Mouse (Mus musculus): ENCODE data around the gene Synpr. TPM values are rescaled to one million over a fixed set of nuclear protein-coding genes. Genes with fewer than 3 reads are reported as not detected.
"Not testable (repeated sequence)": the region's sequence is repeated elsewhere in the genome, so short reads cannot be mapped to it uniquely, and the experiment has no call there.

Synpr gene
- polyA plus RNA-seq (2014; fragmentation: Nextera tagmentation; extraction: Ambion mirVana), result 6.9 and 8.1 TPM in 2 replicates

GRCm38 (mm10) chr14:13284091-13284844 lies at the start of gene Synpr:
Gene Synpr, plus strand, starts transcription at chr14:13284780.
- Histone ChIP-seq H3K4me2 (replicated peaks; ENCODE audit: low read depth, low read length) (peak within 1 kb of the TSS; percentile 79), H3K9ac (replicated peaks; ENCODE audit: low read depth, low read length) (no peak within 1 kb of the TSS), H3K9me3 (ENCODE audit: control insufficient read depth, low read depth, low read length) (no peaks in the 10 kb centered on the region), H3K4me1 (ENCODE audit: control insufficient read depth, insufficient read depth, low read length) (no peaks in the 10 kb centered on the region), H3K27ac (ENCODE audit: low read length) (no peak within 1 kb of the TSS), H3K27me3 (ENCODE audit: control insufficient read depth, insufficient read depth, low read length) (no peaks in the 10 kb centered on the region), H3K36me3 (ENCODE audit: control insufficient read depth, insufficient read depth, low read length) (no peaks in the 10 kb centered on the region), H3K4me3 (ENCODE audit: low read depth, low read length) (peak within 1 kb of the TSS; percentile 31)
- peak; percentile 99 for ATAC-seq (ENCODE audit: insufficient number of reproducible peaks, insufficient read depth, low FRiP score, low read depth)
- 5% methylated on average over 27 of the region's 27 CpGs for WGBS

GRCm38 (mm10) chr14:13236929-13237328 lies 47.7 kb upstream of the Synpr start:
- no peak overlapping the region for H3K27ac ChIP-seq (ENCODE audit: low read length)
- no peak overlapping the region for H3K9ac ChIP-seq (replicated peaks; ENCODE audit: low read depth, low read length)
- no peaks in the 10 kb centered on the region for H3K27me3 ChIP-seq (ENCODE audit: control insufficient read depth, insufficient read depth, low read length)
- ATAC-seq (ENCODE audit: insufficient number of reproducible peaks, insufficient read depth, low FRiP score, low read depth), result no peak
- no peaks in the 10 kb centered on the region for H3K36me3 ChIP-seq (ENCODE audit: control insufficient read depth, insufficient read depth, low read length)
- no peaks in the 10 kb centered on the region for H3K4me1 ChIP-seq (ENCODE audit: control insufficient read depth, insufficient read depth, low read length)
- no peak overlapping the region for H3K4me2 ChIP-seq (replicated peaks; ENCODE audit: low read depth, low read length)
- H3K4me3 ChIP-seq (ENCODE audit: low read depth, low read length), result no peak overlapping the region
- 13% methylated on average over 1 of the region's 1 CpGs for WGBS
- no peaks in the 10 kb centered on the region for H3K9me3 ChIP-seq (ENCODE audit: control insufficient read depth, low read depth, low read length)

- no peaks in the 10 kb centered on the region for H3K4me1 ChIP-seq (ENCODE audit: control insufficient read depth, insufficient read depth, low read length)
These were observed 37.1 kb upstream of the Synpr start for GRCm38 (mm10) chr14:13247431-13247830.

GRCm38 (mm10) chr14:13249361-13249760 lies 35.2 kb upstream of the Synpr start:
- H3K27ac ChIP-seq (ENCODE audit: low read length), result no peak overlapping the region
- no peak overlapping the region for H3K9ac ChIP-seq (replicated peaks; ENCODE audit: low read depth, low read length)
- H3K27me3 ChIP-seq (ENCODE audit: control insufficient read depth, insufficient read depth, low read length), result no peaks in the 10 kb centered on the region
- H3K4me2 ChIP-seq (replicated peaks; ENCODE audit: low read depth, low read length), result no peak overlapping the region
- no peaks in the 10 kb centered on the region for H3K9me3 ChIP-seq (ENCODE audit: control insufficient read depth, low read depth, low read length)
- H3K4me1 ChIP-seq (ENCODE audit: control insufficient read depth, insufficient read depth, low read length), result no peaks in the 10 kb centered on the region
- no peak for ATAC-seq (ENCODE audit: insufficient number of reproducible peaks, insufficient read depth, low FRiP score, low read depth)
- H3K36me3 ChIP-seq (ENCODE audit: control insufficient read depth, insufficient read depth, low read length), result no peaks in the 10 kb centered on the region
- no peak overlapping the region for H3K4me3 ChIP-seq (ENCODE audit: low read depth, low read length)

More at GRCm38 (mm10) chr14:13247431-13247830, 37.1 kb upstream of the Synpr start:
- H3K4me2 ChIP-seq (replicated peaks; ENCODE audit: low read depth, low read length), result no peak overlapping the region
- no peaks in the 10 kb centered on the region for H3K9me3 ChIP-seq (ENCODE audit: control insufficient read depth, low read depth, low read length)
- H3K9ac ChIP-seq (replicated peaks; ENCODE audit: low read depth, low read length), result no peak overlapping the region
- no peaks in the 10 kb centered on the region for H3K36me3 ChIP-seq (ENCODE audit: control insufficient read depth, insufficient read depth, low read length)
- WGBS, result 56% methylated on average over 4 of the region's 4 CpGs
- ATAC-seq (ENCODE audit: insufficient number of reproducible peaks, insufficient read depth, low FRiP score, low read depth), result 0 out of 2 replicates have a peak, but pooled peaks have one; percentile 46
- no peak overlapping the region for H3K27ac ChIP-seq (ENCODE audit: low read length)
- no peaks in the 10 kb centered on the region for H3K27me3 ChIP-seq (ENCODE audit: control insufficient read depth, insufficient read depth, low read length)
- H3K4me3 ChIP-seq (ENCODE audit: low read depth, low read length), result no peak overlapping the region

GRCm38 (mm10) chr14:13252594-13252993 lies 32.0 kb upstream of the Synpr start:
- Histone ChIP-seq H3K9me3 (ENCODE audit: control insufficient read depth, low read depth, low read length) (no peaks in the 10 kb centered on the region), H3K36me3 (ENCODE audit: control insufficient read depth, insufficient read depth, low read length) (no peaks in the 10 kb centered on the region), H3K4me3 (ENCODE audit: low read depth, low read length) (no peak overlapping the region), H3K9ac (replicated peaks; ENCODE audit: low read depth, low read length) (no peak overlapping the region), H3K27ac (ENCODE audit: low read length) (no peak overlapping the region), H3K27me3 (ENCODE audit: control insufficient read depth, insufficient read depth, low read length) (no peaks in the 10 kb centered on the region), H3K4me1 (ENCODE audit: control insufficient read depth, insufficient read depth, low read length) (no peaks in the 10 kb centered on the region), H3K4me2 (replicated peaks; ENCODE audit: low read depth, low read length) (no peak overlapping the region)
- ATAC-seq (ENCODE audit: insufficient number of reproducible peaks, insufficient read depth, low FRiP score, low read depth), result no peak
- 97% methylated on average over 1 of the region's 1 CpGs for WGBS

- H3K4me2 ChIP-seq (replicated peaks; ENCODE audit: low read depth, low read length); ATAC-seq (ENCODE audit: insufficient number of reproducible peaks, insufficient read depth, low FRiP score, low read depth); H3K4me3 ChIP-seq (ENCODE audit: low read depth, low read length); H3K27ac ChIP-seq (ENCODE audit: low read length); H3K4me1 ChIP-seq (ENCODE audit: control insufficient read depth, insufficient read depth, low read length); H3K27me3 ChIP-seq (ENCODE audit: control insufficient read depth, insufficient read depth, low read length); H3K9ac ChIP-seq (replicated peaks; ENCODE audit: low read depth, low read length); H3K9me3 ChIP-seq (ENCODE audit: control insufficient read depth, low read depth, low read length); H3K36me3 ChIP-seq (ENCODE audit: control insufficient read depth, insufficient read depth, low read length): not testable (repeated sequence)
- 89% methylated on average over 2 of the region's 2 CpGs for WGBS
These were observed 29.8 kb upstream of the Synpr start for GRCm38 (mm10) chr14:13254741-13255140.

GRCm38 (mm10) chr14:13262406-13262805 lies 22.2 kb upstream of the Synpr start:
- Histone ChIP-seq H3K27ac (ENCODE audit: low read length) (no peak overlapping the region), H3K4me3 (ENCODE audit: low read depth, low read length) (no peak overlapping the region), H3K9me3 (ENCODE audit: control insufficient read depth, low read depth, low read length) (no peaks in the 10 kb centered on the region), H3K27me3 (ENCODE audit: control insufficient read depth, insufficient read depth, low read length) (no peaks in the 10 kb centered on the region), H3K36me3 (ENCODE audit: control insufficient read depth, insufficient read depth, low read length) (no peaks in the 10 kb centered on the region), H3K4me2 (replicated peaks; ENCODE audit: low read depth, low read length) (no peak overlapping the region), H3K4me1 (ENCODE audit: control insufficient read depth, insufficient read depth, low read length) (no peaks in the 10 kb centered on the region), H3K9ac (replicated peaks; ENCODE audit: low read depth, low read length) (no peak overlapping the region)
- WGBS, result 50% methylated on average over 1 of the region's 1 CpGs
- ATAC-seq (ENCODE audit: insufficient number of reproducible peaks, insufficient read depth, low FRiP score, low read depth), result no peak

- Histone ChIP-seq H3K27ac (ENCODE audit: low read length) (no peak overlapping the region), H3K36me3 (ENCODE audit: control insufficient read depth, insufficient read depth, low read length) (no peaks in the 10 kb centered on the region), H3K9me3 (ENCODE audit: control insufficient read depth, low read depth, low read length) (no peaks in the 10 kb centered on the region), H3K27me3 (ENCODE audit: control insufficient read depth, insufficient read depth, low read length) (no peaks in the 10 kb centered on the region), H3K4me3 (ENCODE audit: low read depth, low read length) (no peak overlapping the region), H3K9ac (replicated peaks; ENCODE audit: low read depth, low read length) (no peak overlapping the region), H3K4me2 (replicated peaks; ENCODE audit: low read depth, low read length) (no peak overlapping the region), H3K4me1 (ENCODE audit: control insufficient read depth, insufficient read depth, low read length) (no peaks in the 10 kb centered on the region)
- WGBS, result 70% methylated on average over 2 of the region's 2 CpGs
- no peak for ATAC-seq (ENCODE audit: insufficient number of reproducible peaks, insufficient read depth, low FRiP score, low read depth)
These were observed 18.2 kb upstream of the Synpr start for GRCm38 (mm10) chr14:13266331-13266730.

- Histone ChIP-seq H3K4me1 (ENCODE audit: control insufficient read depth, insufficient read depth, low read length) (no peaks in the 10 kb centered on the region), H3K4me2 (replicated peaks; ENCODE audit: low read depth, low read length) (no peak overlapping the region), H3K9me3 (ENCODE audit: control insufficient read depth, low read depth, low read length) (no peaks in the 10 kb centered on the region), H3K9ac (replicated peaks; ENCODE audit: low read depth, low read length) (no peak overlapping the region), H3K27me3 (ENCODE audit: control insufficient read depth, insufficient read depth, low read length) (no peaks in the 10 kb centered on the region), H3K27ac (ENCODE audit: low read length) (no peak overlapping the region), H3K4me3 (ENCODE audit: low read depth, low read length) (no peak overlapping the region), H3K36me3 (ENCODE audit: control insufficient read depth, insufficient read depth, low read length) (no peaks in the 10 kb centered on the region)
- WGBS, result 84% methylated on average over 4 of the region's 4 CpGs
- no peak for ATAC-seq (ENCODE audit: insufficient number of reproducible peaks, insufficient read depth, low FRiP score, low read depth)
These were observed 17.4 kb upstream of the Synpr start for GRCm38 (mm10) chr14:13267181-13267580.
